Mouse (Mus musculus) hindbrain, postnatal 0 days (tissue): ENCODE results near the gene Ccdc69. TPM values are rescaled to one million over a fixed set of nuclear protein-coding genes. Genes with fewer than 3 reads are reported as not detected.

Experiments
- ATAC-seq: fragments of 200-750 bp; cut with Nextera tagmentation; 2 replicates; pipeline ENCODE4 v1.8.0; 2017; ENCODE audit warnings: mild to moderate bottlenecking, moderate TSS enrichment, moderate library complexity
- DNase-seq: peaks from one replicate; pipeline ENCODE4 v3.0.0-alpha.2; 2015; ENCODE audit warnings: low spot score
- H3K27ac ChIP-seq: fragments of 300-500 bp; sonication (generic); 2 replicates; pipeline ENCODE4 v1.5.1; 2014; ENCODE audit warnings: mild to moderate bottlenecking
- H3K27me3 ChIP-seq: fragments of 300-500 bp; sonication (generic); 2 replicates; pipeline ENCODE4 v1.6.1; 2014; ENCODE audit warnings: low read length, mixed read lengths; ENCODE audit not compliant: insufficient read depth
- H3K36me3 ChIP-seq: fragments of 300-500 bp; sonication (generic); 2 replicates; pipeline ENCODE4 v1.6.1; 2014; ENCODE audit warnings: low read length, mixed read lengths; ENCODE audit not compliant: insufficient read depth
- H3K4me1 ChIP-seq: fragments of 300-500 bp; sonication (generic); 2 replicates; pipeline ENCODE4 v1.6.1; 2014; ENCODE audit warnings: antibody characterized with exemption, low read length, mixed read lengths; ENCODE audit not compliant: insufficient read depth
- H3K4me2 ChIP-seq: fragments of 300-500 bp; sonication (generic); 2 replicates; pipeline ENCODE4 v1.6.1; 2014; ENCODE audit warnings: low read depth, mild to moderate bottlenecking, low read length, moderate library complexity, mixed read lengths
- H3K4me3 ChIP-seq: fragments of 300-500 bp; sonication (generic); 2 replicates; pipeline ENCODE4 v1.5.1; 2014; ENCODE audit warnings: low read length
- H3K9ac ChIP-seq: fragments of 300-500 bp; sonication (generic); replicated peaks from 2 replicates; pipeline ENCODE4 v1.6.1; 2014; ENCODE audit warnings: mild to moderate bottlenecking, low read length, moderate library complexity, mixed read lengths
- H3K9me3 ChIP-seq: fragments of 300-500 bp; sonication (generic); 2 replicates; pipeline ENCODE4 v1.6.1; 2016; ENCODE audit warnings: low read length, mixed read lengths
- CTCF ChIP-seq: IDR thresholded peaks from 2 replicates; pipeline ENCODE4 v1.5.1; 2016; ENCODE audit warnings: antibody characterized with exemption, control low read depth, low read depth
- WGBS: fragments of 180-500 bp; shearing (Covaris S2); extraction: QIAGEN DNeasy Blood & Tissue Kit; methylation state at CpG from one replicate; pipeline ENCODE4 v1.1.7; 2014; 5-methylcytosine and 5-hydroxymethylcytosine counted together
- polyA plus RNA-seq: library from polyadenylated mRNA; unstranded; fragments of >200 nt; fragmentation: Nextera tagmentation; extraction: Ambion mirVana; gene quantifications from 2 replicates; pipeline ENCODE4 v1.2.1, GENCODE M21; 2015
- total RNA-seq: library from RNA; depleted of rRNA; stranded (reverse); fragments of >200 nt; gene quantifications from 2 replicates; pipeline ENCODE4 v1.2.3, GENCODE M21; 2014; rRNA removed

Ccdc69 gene
- 0.65 TPM in 1 of 2 replicates, not detected in the other for total RNA-seq
- 0.56 and 0.78 TPM in 2 replicates for polyA plus RNA-seq

GRCm38 (mm10) chr11:55077331-55078231, at the start of gene Ccdc69:
Gene Ccdc69, minus strand, starts transcription at chr11:55078131.
- peak within 1 kb of the TSS; percentile 86 for H3K4me2 ChIP-seq
- H3K4me1 ChIP-seq = 0 out of 2 replicates have a peak, but pooled peaks cover 4% of the 10 kb centered on the region
- H3K9ac ChIP-seq = peak within 1 kb of the TSS; percentile 37
- ATAC-seq (0 out of 2 replicates have a peak, but pooled peaks have one; percentile 45), DNase-seq (peak; percentile 49)
- H3K4me3 ChIP-seq = peak within 1 kb of the TSS; percentile 42
- no peaks in the 10 kb centered on the region for H3K27me3 ChIP-seq
- WGBS = under 1% methylated on average over 49 of the region's 50 CpGs
- no peaks in the 10 kb centered on the region for H3K36me3 ChIP-seq
- no peaks in the 10 kb centered on the region for H3K9me3 ChIP-seq
- no peak for TF ChIP-seq CTCF
- no peak within 1 kb of the TSS for H3K27ac ChIP-seq

GRCm38 (mm10) chr11:55126663-55127062, 48.7 kb upstream of the Ccdc69 start:
- ATAC-seq = no peak
- TF ChIP-seq CTCF = no peak
- DNase-seq = no peak
- H3K27me3 ChIP-seq = no peaks in the 10 kb centered on the region
- no peaks in the 10 kb centered on the region for H3K36me3 ChIP-seq
- WGBS = 88% methylated on average over 3 of the region's 3 CpGs
- no peak overlapping the region for H3K4me3 ChIP-seq
- no peak overlapping the region for H3K9ac ChIP-seq
- no peaks in the 10 kb centered on the region for H3K4me1 ChIP-seq
- no peak overlapping the region for H3K27ac ChIP-seq
- H3K4me2 ChIP-seq = no peak overlapping the region
- no peaks in the 10 kb centered on the region for H3K9me3 ChIP-seq

GRCm38 (mm10) chr11:55121430-55121829, 43.5 kb upstream of the Ccdc69 start:
- no peak overlapping the region for H3K4me2 ChIP-seq
- no peaks in the 10 kb centered on the region for H3K4me1 ChIP-seq
- H3K9ac ChIP-seq = no peak overlapping the region
- WGBS = 83% methylated on average over 1 of the region's 1 CpGs
- H3K9me3 ChIP-seq = no peaks in the 10 kb centered on the region
- H3K4me3 ChIP-seq = no peak overlapping the region
- H3K36me3 ChIP-seq = no peaks in the 10 kb centered on the region
- no peaks in the 10 kb centered on the region for H3K27me3 ChIP-seq
- no peak for DNase-seq
- peak overlapping the region; percentile 66 for H3K27ac ChIP-seq
- no peak for TF ChIP-seq CTCF
- no peak for ATAC-seq

- H3K4me1 ChIP-seq = no peaks in the 10 kb centered on the region
- H3K9me3 ChIP-seq = no peaks in the 10 kb centered on the region
- H3K4me2 ChIP-seq = no peak overlapping the region
- TF ChIP-seq CTCF = no peak
- H3K27ac ChIP-seq = peak overlapping the region; percentile 66; the same call in 1 of the 2 replicates
- no peak overlapping the region for H3K9ac ChIP-seq
- H3K4me3 ChIP-seq = no peak overlapping the region
- no peaks in the 10 kb centered on the region for H3K36me3 ChIP-seq
- H3K27me3 ChIP-seq = no peaks in the 10 kb centered on the region
- WGBS = 75% methylated on average over 8 of the region's 8 CpGs
- ATAC-seq (no peak), DNase-seq (no peak)
These were observed 42.9 kb upstream of the Ccdc69 start for GRCm38 (mm10) chr11:55120821-55121271.

GRCm38 (mm10) chr11:55120279-55120678, 42.3 kb upstream of the Ccdc69 start:
- Histone ChIP-seq H3K4me1 (no peaks in the 10 kb centered on the region), H3K4me2 (no peak overlapping the region), H3K36me3 (no peaks in the 10 kb centered on the region), H3K9me3 (no peaks in the 10 kb centered on the region), H3K9ac (no peak overlapping the region), H3K4me3 (no peak overlapping the region), H3K27me3 (no peaks in the 10 kb centered on the region), H3K27ac (peak overlapping the region; percentile 66; the same call in 1 of the 2 replicates)
- TF ChIP-seq CTCF = no peak
- ATAC-seq (no peak), DNase-seq (no peak)

- no peak overlapping the region for H3K4me2 ChIP-seq
- H3K27ac ChIP-seq = no peak overlapping the region
- H3K4me1 ChIP-seq = no peaks in the 10 kb centered on the region
- no peaks in the 10 kb centered on the region for H3K27me3 ChIP-seq
- no peaks in the 10 kb centered on the region for H3K36me3 ChIP-seq
- no peak for TF ChIP-seq CTCF
- H3K9me3 ChIP-seq = no peaks in the 10 kb centered on the region
- no peak overlapping the region for H3K4me3 ChIP-seq
- 90% methylated on average over 2 of the region's 2 CpGs for WGBS
- no peak for DNase-seq
- no peak overlapping the region for H3K9ac ChIP-seq
- ATAC-seq = no peak
These were observed 39.1 kb upstream of the Ccdc69 start for GRCm38 (mm10) chr11:55117031-55117430.

- Histone ChIP-seq H3K27me3 (no peaks in the 10 kb centered on the region), H3K4me1 (no peaks in the 10 kb centered on the region), H3K9ac (no peak overlapping the region), H3K4me3 (no peak overlapping the region), H3K36me3 (no peaks in the 10 kb centered on the region), H3K27ac (no peak overlapping the region), H3K9me3 (no peaks in the 10 kb centered on the region), H3K4me2 (no peak overlapping the region)
- 94% methylated on average over 3 of the region's 3 CpGs for WGBS
- TF ChIP-seq CTCF = no peak
- ATAC-seq (no peak), DNase-seq (no peak)
These were observed 38.1 kb upstream of the Ccdc69 start for GRCm38 (mm10) chr11:55116004-55116403.
